Mouse (Mus musculus) forebrain, postnatal 0 days (tissue): ENCODE measurements around the gene Sun3. TPM values are rescaled to one million over a fixed set of nuclear protein-coding genes. Genes with fewer than 3 reads are reported as not detected.

ENCODE experiments used
- ATAC-seq: fragments of 200-750 bp; cut with Nextera tagmentation; 2 replicates; pipeline ENCODE4 v1.8.0; 2017; ENCODE audit warnings: mild to moderate bottlenecking, moderate library complexity
- DNase-seq: peaks from one replicate; pipeline ENCODE4 v3.0.0-alpha.2; 2015
- H3K27ac ChIP-seq: fragments of 300-500 bp; sonication (generic); 2 replicates; pipeline ENCODE4 v1.5.1; 2014; ENCODE audit warnings: low read depth, mild to moderate bottlenecking, antibody characterized with exemption, low read length, moderate library complexity, mixed read lengths
- H3K27me3 ChIP-seq: fragments of 300-500 bp; sonication (generic); 2 replicates; pipeline ENCODE4 v1.6.1; 2014; ENCODE audit warnings: mild to moderate bottlenecking, low read length, mixed read lengths; ENCODE audit not compliant: insufficient read depth
- H3K36me3 ChIP-seq: fragments of 300-500 bp; sonication (generic); 2 replicates; pipeline ENCODE4 v1.6.1; 2014; ENCODE audit warnings: mild to moderate bottlenecking, moderate library complexity; ENCODE audit not compliant: insufficient read depth
- H3K4me1 ChIP-seq: fragments of 300-500 bp; sonication (generic); 2 replicates; pipeline ENCODE4 v1.6.1; 2014; ENCODE audit warnings: antibody characterized with exemption; ENCODE audit not compliant: insufficient read depth
- H3K4me2 ChIP-seq: fragments of 300-500 bp; sonication (generic); 2 replicates; pipeline ENCODE4 v1.6.1; 2014; ENCODE audit warnings: low read depth, mild to moderate bottlenecking, moderate library complexity
- H3K4me3 ChIP-seq: fragments of 300-500 bp; sonication (generic); 2 replicates; pipeline ENCODE4 v1.5.1; 2014; ENCODE audit warnings: low read depth, low read length, mixed read lengths
- H3K9ac ChIP-seq: fragments of 300-500 bp; sonication (generic); 2 replicates; pipeline ENCODE4 v1.6.1; 2014; ENCODE audit warnings: mild to moderate bottlenecking
- H3K9me3 ChIP-seq: fragments of 300-500 bp; sonication (generic); 2 replicates; pipeline ENCODE4 v1.6.1; 2016; ENCODE audit warnings: low read length
- CTCF ChIP-seq: sonication (generic); IDR thresholded peaks from 2 replicates; pipeline ENCODE4 v1.5.1; 2016; ENCODE audit warnings: antibody characterized with exemption, control low read depth, low read depth
- WGBS: fragments of 180-500 bp; shearing (Covaris S2); extraction: QIAGEN DNeasy Blood & Tissue Kit; methylation state at CpG from one replicate; pipeline ENCODE4 v1.1.7; 2014; 5-methylcytosine and 5-hydroxymethylcytosine counted together
- polyA plus RNA-seq: library from polyadenylated mRNA; unstranded; fragments of >200 nt; fragmentation: Nextera tagmentation; extraction: Ambion mirVana; gene quantifications from 2 replicates; pipeline ENCODE4 v1.2.1, GENCODE M21; 2015
- total RNA-seq: library from RNA; depleted of rRNA; stranded (reverse); fragments of >200 nt; gene quantifications from 2 replicates; pipeline ENCODE4 v1.2.3, GENCODE M21; 2014; rRNA removed

The Sun3 gene
- total and polyA plus RNA-seq, 2 experiments from 2014 or later, result 0.30 to 1.00 TPM

DNA sequence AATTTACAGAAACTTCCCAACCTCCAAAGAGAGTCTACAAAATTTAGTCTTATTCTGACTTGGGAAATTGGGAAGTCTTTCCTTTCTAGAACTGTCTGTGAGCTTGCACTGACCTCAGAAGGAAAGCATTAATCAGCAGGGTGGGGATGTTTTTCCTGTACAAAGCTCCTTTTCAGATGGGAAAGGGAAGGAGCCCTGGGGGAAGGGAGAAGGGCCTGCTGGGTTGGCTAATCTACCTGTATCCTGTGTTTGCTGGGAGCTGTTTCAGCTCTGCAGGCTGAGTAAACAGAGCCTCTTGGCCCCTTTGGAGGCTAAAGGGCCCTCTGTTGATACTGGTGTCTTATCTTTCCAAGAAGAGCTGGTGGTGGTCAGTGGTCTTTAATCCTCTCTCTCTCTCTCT, 62.7 kb downstream of the Sun3 start:
- no peaks in the 10 kb centered on the region for H3K4me1 ChIP-seq
- DNase-seq (no peak), ATAC-seq (no peak)
- H3K27me3 ChIP-seq, result no peaks in the 10 kb centered on the region
- no peak overlapping the region for H3K4me3 ChIP-seq
- H3K36me3 ChIP-seq, result no peaks in the 10 kb centered on the region
- H3K27ac ChIP-seq, result no peak overlapping the region
- no peak overlapping the region for H3K4me2 ChIP-seq
- no peak overlapping the region for H3K9ac ChIP-seq
- TF ChIP-seq CTCF, result no peak
- no peaks in the 10 kb centered on the region for H3K9me3 ChIP-seq

DNA sequence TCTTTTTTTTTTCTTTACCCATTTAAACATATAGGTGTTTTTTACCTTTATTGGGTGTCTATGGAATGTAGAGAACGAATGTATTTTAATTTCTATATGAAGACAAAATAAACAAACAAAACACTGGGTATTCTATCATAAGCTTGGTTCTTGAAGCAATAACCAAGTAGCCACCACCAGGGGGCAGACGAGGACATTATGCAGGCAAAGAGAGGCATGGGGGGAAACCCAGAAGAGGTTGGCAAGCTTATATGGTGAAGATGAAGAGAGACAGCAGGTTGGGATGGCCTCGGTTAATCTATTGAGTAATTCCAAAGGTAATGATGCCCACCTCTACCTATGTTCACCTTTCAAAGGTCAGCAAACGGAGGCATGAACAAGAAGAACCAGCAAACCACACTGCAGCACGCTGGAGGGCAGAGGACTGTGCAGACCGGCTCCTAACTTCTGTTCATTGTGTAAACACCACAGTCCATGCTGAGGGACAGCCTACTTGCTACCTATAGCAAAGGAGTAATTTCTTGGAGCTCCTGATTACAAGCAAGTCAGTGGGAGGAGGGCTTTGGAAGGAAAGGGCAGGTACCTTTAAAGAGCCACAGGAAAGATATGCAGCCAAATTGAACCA, 65.4 kb downstream of the Sun3 start:
- Histone ChIP-seq H3K27me3 (no peaks in the 10 kb centered on the region), H3K9me3 (no peaks in the 10 kb centered on the region), H3K9ac (no peak overlapping the region), H3K27ac (no peak overlapping the region), H3K36me3 (no peaks in the 10 kb centered on the region), H3K4me2 (no peak overlapping the region), H3K4me1 (no peaks in the 10 kb centered on the region), H3K4me3 (no peak overlapping the region)
- peak; percentile 78 for TF ChIP-seq CTCF
- WGBS, result 41% methylated on average over 6 of the region's 6 CpGs
- ATAC-seq (peak; percentile 50; the same call in 1 of the 2 replicates), DNase-seq (peak; percentile 77)

DNA sequence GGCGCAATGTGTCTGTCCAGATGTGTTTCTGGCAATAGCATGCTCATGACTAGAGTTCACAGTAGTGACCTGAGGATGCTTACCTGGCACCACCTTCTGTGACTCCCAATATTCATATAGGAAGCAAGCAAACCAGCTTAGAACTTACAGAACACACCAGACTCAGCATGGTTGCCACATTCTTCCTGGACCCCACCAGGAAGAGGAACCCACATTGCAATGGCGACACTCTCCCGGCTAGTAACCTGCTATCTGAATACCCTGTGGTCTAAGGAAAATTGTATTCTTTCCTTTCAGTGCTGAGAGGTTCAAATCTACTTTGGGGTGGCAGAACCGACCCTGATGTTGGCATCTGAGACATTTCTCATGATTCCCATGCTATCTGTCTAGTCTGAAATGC, 70.6 kb downstream of the Sun3 start:
- H3K4me3 ChIP-seq, result no peak overlapping the region
- H3K27ac ChIP-seq, result no peak overlapping the region
- no peaks in the 10 kb centered on the region for H3K9me3 ChIP-seq
- no peak for TF ChIP-seq CTCF
- no peaks in the 10 kb centered on the region for H3K4me1 ChIP-seq
- H3K4me2 ChIP-seq, result no peak overlapping the region
- H3K36me3 ChIP-seq, result no peaks in the 10 kb centered on the region
- ATAC-seq (no peak), DNase-seq (no peak)
- WGBS, result 92% methylated on average over 4 of the region's 4 CpGs
- no peak overlapping the region for H3K9ac ChIP-seq
- no peaks in the 10 kb centered on the region for H3K27me3 ChIP-seq

DNA sequence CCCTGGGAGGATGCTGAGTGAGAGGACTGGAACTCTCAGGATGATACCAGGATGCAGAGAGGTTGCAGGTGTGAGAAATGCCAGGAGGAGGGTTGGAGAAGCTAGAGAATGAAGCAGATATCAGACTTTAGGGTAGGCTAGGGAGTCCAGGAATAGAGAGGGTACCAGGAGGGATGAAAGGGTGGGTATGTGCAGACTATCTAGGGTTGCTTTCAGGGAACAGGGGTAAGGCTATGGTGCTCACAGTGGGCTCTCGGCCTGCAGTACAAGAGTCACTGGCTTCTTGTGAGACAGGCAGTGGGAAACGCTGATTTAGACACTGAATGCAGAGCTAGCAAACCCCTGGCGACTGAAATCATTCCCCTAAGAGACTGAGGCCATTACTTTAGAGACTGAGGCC, 75.6 kb downstream of the Sun3 start, which contains the start of gene Pkd1l1:
TSS of gene Pkd1l1 (minus strand) at position 101 of the 400 bp plus-strand sequence.
- Histone ChIP-seq H3K9ac (no peak within 1 kb of the TSS), H3K9me3 (no peaks in the 10 kb centered on the region), H3K4me1 (no peaks in the 10 kb centered on the region), H3K36me3 (no peaks in the 10 kb centered on the region), H3K27me3 (no peaks in the 10 kb centered on the region), H3K4me2 (no peak within 1 kb of the TSS), H3K27ac (no peak within 1 kb of the TSS), H3K4me3 (no peak within 1 kb of the TSS)
- WGBS, result 53% methylated on average over 3 of the region's 3 CpGs
- TF ChIP-seq CTCF, result no peak
- DNase-seq (no peak), ATAC-seq (no peak)

DNA sequence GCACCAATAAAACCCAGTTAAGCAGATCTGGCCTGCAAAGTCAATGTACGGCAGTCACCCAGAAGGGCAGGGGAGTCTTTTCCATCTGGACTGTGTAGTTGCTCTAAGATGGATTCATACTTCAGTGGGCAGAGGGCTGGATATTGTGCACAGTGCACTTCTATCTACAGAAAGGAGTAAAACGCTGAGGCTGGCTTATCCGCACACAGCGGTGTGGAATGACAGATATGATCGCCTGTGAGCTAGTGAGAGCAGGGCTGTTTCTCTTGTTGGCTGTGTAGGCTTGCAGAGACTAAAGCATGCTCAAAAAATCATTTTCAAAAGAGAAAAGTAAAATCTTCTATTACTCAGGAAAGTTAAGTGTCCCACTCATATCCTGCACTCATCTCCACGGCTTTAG, 76.7 kb downstream of the Sun3 start:
- H3K4me3 ChIP-seq, result no peak overlapping the region
- DNase-seq (no peak), ATAC-seq (no peak)
- H3K27me3 ChIP-seq, result no peaks in the 10 kb centered on the region
- no peaks in the 10 kb centered on the region for H3K36me3 ChIP-seq
- WGBS, result 88% methylated on average over 6 of the region's 6 CpGs
- TF ChIP-seq CTCF, result no peak
- H3K4me1 ChIP-seq, result no peaks in the 10 kb centered on the region
- no peaks in the 10 kb centered on the region for H3K9me3 ChIP-seq
- H3K4me2 ChIP-seq, result no peak overlapping the region
- no peak overlapping the region for H3K9ac ChIP-seq
- no peak overlapping the region for H3K27ac ChIP-seq

DNA sequence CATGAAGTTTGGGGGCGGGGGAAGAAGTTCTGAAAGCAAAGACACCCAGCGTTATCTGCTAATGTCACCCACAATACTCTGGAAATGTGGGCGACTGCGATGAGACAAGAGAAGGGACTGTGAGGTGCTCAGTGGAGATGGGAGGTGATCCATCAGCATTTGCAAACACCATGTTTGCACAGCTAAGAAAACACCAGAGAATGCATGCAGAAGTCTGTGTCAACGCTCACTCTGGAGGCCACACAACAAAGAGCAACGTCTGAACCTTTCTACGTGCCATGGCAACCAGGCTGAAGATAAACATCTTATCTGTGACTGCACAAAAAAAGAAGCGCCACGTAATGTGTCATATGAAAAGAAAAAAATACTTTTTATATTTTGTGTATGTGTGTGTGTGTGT, 78.3 kb downstream of the Sun3 start:
- Histone ChIP-seq H3K4me1 (no peaks in the 10 kb centered on the region), H3K9me3 (no peaks in the 10 kb centered on the region), H3K27me3 (no peaks in the 10 kb centered on the region), H3K27ac (no peak overlapping the region), H3K4me3 (no peak overlapping the region), H3K36me3 (no peaks in the 10 kb centered on the region), H3K9ac (no peak overlapping the region), H3K4me2 (no peak overlapping the region)
- no peak for DNase-seq
- 80% methylated on average over 9 of the region's 9 CpGs for WGBS
- no peak for ATAC-seq
- TF ChIP-seq CTCF, result no peak

DNA sequence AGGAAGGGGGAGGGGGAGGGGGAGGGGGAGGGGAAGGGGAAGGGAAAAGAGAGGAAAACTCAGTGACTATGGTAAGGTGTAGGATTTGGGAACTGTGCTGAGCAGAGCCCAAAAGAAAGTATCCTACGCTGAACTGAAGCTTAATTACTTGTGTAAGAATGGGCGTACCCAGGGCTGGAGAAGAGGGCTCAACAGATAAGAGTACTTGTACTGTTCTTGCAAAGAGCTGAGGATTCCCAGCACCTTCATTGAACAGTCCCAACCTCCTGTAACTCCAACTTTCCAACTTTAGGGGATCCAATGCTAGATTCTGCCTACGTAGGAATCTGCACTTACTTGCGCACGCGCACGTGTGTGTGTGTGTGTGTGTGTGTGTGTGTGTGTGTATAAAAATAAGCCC, 80.7 kb downstream of the Sun3 start:
- Histone ChIP-seq H3K9ac (no peak overlapping the region), H3K4me1 (no peaks in the 10 kb centered on the region), H3K36me3 (no peaks in the 10 kb centered on the region), H3K9me3 (no peaks in the 10 kb centered on the region), H3K4me3 (no peak overlapping the region), H3K27me3 (no peaks in the 10 kb centered on the region), H3K4me2 (no peak overlapping the region), H3K27ac (no peak overlapping the region)
- TF ChIP-seq CTCF, result no peak
- no peak for DNase-seq
- no peak for ATAC-seq
- 97% methylated on average over 7 of the region's 7 CpGs for WGBS

Other genes starting within 250 kb of the Sun3 start
- 0.23 and 0.33 TPM in 2 replicates for gene Pkd1l1, start 75.7 kb downstream of the Sun3 start, total RNA-seq
- gene Pkd1l1, start 75.7 kb downstream of the Sun3 start, polyA plus RNA-seq, result 0.08 and 0.19 TPM in 2 replicates
- 9.7 and 13.6 TPM in 2 replicates for gene Hus1, start 37.8 kb downstream of the Sun3 start, total RNA-seq
- 3.7 and 6.2 TPM in 2 replicates for gene Hus1, start 37.8 kb downstream of the Sun3 start, polyA plus RNA-seq
- 1.5 and 2.8 TPM in 2 replicates for gene Gm11992, start 397 bp downstream of the Sun3 start, total RNA-seq
- 2.2 and 3.2 TPM in 2 replicates for gene Gm11992, start 397 bp downstream of the Sun3 start, polyA plus RNA-seq
- gene Upp1, start 69.1 kb upstream of the Sun3 start, total RNA-seq, result 0.14 and 0.46 TPM in 2 replicates
- 2.2 and 2.4 TPM in 2 replicates for gene Upp1, start 69.1 kb upstream of the Sun3 start, polyA plus RNA-seq
- gene Abca13, start 143.0 kb upstream of the Sun3 start, total RNA-seq, result 0.05 and 0.08 TPM in 2 replicates
- 0.03 and 0.06 TPM in 2 replicates for gene Abca13, start 143.0 kb upstream of the Sun3 start, polyA plus RNA-seq